ENCODE assay signal across 18 mouse cellular contexts in the genomic region with DNA sequence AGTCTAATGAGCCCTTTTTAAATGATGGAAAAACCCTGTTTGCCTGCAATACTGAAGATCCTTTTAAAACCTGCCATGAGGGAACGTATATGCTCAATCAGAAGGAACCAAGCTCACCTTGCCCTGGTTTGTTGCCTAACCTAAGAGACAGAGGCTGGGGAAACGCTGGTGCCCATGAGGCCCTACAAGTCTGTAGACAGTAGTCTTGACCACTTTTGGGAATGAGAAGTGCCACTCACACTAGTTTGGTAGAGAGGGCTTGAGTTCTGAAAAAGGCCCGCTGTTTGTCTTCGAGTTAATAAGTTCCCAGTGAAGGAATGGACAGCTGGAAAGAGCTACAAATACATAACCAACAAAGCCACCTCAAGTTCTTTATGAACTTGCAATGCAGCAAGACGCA.
DNase-seq lines count a peak whose midpoint lies in the region; ATAC-seq and TF ChIP-seq lines count a peak whose summit lies in the region.
"Had no signal": no experiment of that assay in that cellular context is flagged by ENCODE, and none has a peak within 500 bp of the region (broad histone marks: within the 10 kb centered on the region; RNA-seq: fewer than 3 reads in every experiment).

No protein-coding gene starts in this region.

- H3K4me3 ChIP-seq in forebrain, embryonic 12.5 days (replicated peaks) = no peak overlapping the region
- no peak overlapping the region for H3K4me3 ChIP-seq in forebrain, postnatal 0 days (ENCODE audit: low read depth, low read length)
- H3K4me3 ChIP-seq in lung, embryonic 15.5 days = no peak overlapping the region
- H3K4me3 ChIP-seq: embryonic facial prominence, embryonic 13.5 days; heart, adult 2 months; hindbrain, embryonic 15.5 days; liver, embryonic 15.5 days; megakaryocyte, embryonic 14.5 days had no signal

- no peak for ATAC-seq in forebrain, embryonic 12.5 days (ENCODE audit: low FRiP score)
- ATAC-seq in forebrain, postnatal 0 days = no peak
- ATAC-seq in lung, embryonic 15.5 days (ENCODE audit: borderline replicate concordance, extremely low read depth, low FRiP score, low TSS enrichment) = peak; percentile 64; the same call in 1 of the 2 replicates
- ATAC-seq: intestine, embryonic 16.5 days had no signal

- no peak for TF ChIP-seq CTCF in forebrain, postnatal 0 days (IDR thresholded peaks at IDR 0.05; ENCODE audit: low read depth)

- no peak overlapping the region for H3K4me2 ChIP-seq in forebrain, embryonic 12.5 days
- no peak overlapping the region for H3K4me2 ChIP-seq in forebrain, postnatal 0 days (ENCODE audit: low read depth)
- H3K4me2 ChIP-seq in lung, embryonic 15.5 days = no peak overlapping the region
- H3K4me2 ChIP-seq: embryonic facial prominence, embryonic 13.5 days; liver, embryonic 15.5 days had no signal

- H3K9ac ChIP-seq in forebrain, embryonic 12.5 days = no peak overlapping the region
- no peak overlapping the region for H3K9ac ChIP-seq in forebrain, postnatal 0 days
- H3K9ac ChIP-seq in lung, embryonic 15.5 days = no peak overlapping the region
- H3K9ac ChIP-seq: embryonic facial prominence, embryonic 13.5 days; hindbrain, embryonic 15.5 days; liver, embryonic 15.5 days had no signal

- no peak for DNase-seq in forebrain, postnatal 0 days
- peak; percentile 4 to 29 for DNase-seq in kidney, postnatal 4 days
- DNase-seq in kidney, postnatal 10 days = no peak
- peak; percentile 19 to 54 for DNase-seq in lung, postnatal 4 days
- no peak for DNase-seq in heart, postnatal 4 days
- DNase-seq in embryo, embryonic 9.5 days (ENCODE audit: extremely low spot score) = no peak
- DNase-seq: adrenal gland, adult 8-10 months; cerebellum, adult 9-11 months; gastrocnemius, postnatal 25 days; heart, adult 2 months; heart, postnatal 36 days had no signal

- peak overlapping the region; percentile 53; the same call in 1 of the 2 replicates for H3K27ac ChIP-seq in forebrain, embryonic 12.5 days
- H3K27ac ChIP-seq in forebrain, postnatal 0 days (ENCODE audit: low read depth, low read length) = no peak overlapping the region
- peak overlapping the region; percentile 41; the same call in 1 of the 2 replicates for H3K27ac ChIP-seq in lung, embryonic 15.5 days
- H3K27ac ChIP-seq: embryonic facial prominence, embryonic 13.5 days; heart, adult 2 months; hindbrain, embryonic 15.5 days; liver, embryonic 15.5 days had no signal

- no peaks in the 10 kb centered on the region for H3K27me3 ChIP-seq in forebrain, embryonic 12.5 days
- H3K27me3 ChIP-seq in forebrain, postnatal 0 days (ENCODE audit: insufficient read depth, low read length) = no peaks in the 10 kb centered on the region
- no peaks in the 10 kb centered on the region for H3K27me3 ChIP-seq in lung, embryonic 15.5 days
- H3K27me3 ChIP-seq: embryonic facial prominence, embryonic 13.5 days; hindbrain, embryonic 15.5 days; liver, embryonic 15.5 days; megakaryocyte, embryonic 14.5 days had no signal

- H3K36me3 ChIP-seq in forebrain, embryonic 12.5 days (replicated peaks) = no peaks in the 10 kb centered on the region
- no peaks in the 10 kb centered on the region for H3K36me3 ChIP-seq in forebrain, postnatal 0 days (ENCODE audit: insufficient read depth)
- no peaks in the 10 kb centered on the region for H3K36me3 ChIP-seq in lung, embryonic 15.5 days
- H3K36me3 ChIP-seq: embryonic facial prominence, embryonic 13.5 days; hindbrain, embryonic 15.5 days; liver, embryonic 15.5 days had no signal

- no peaks in the 10 kb centered on the region for H3K9me3 ChIP-seq in forebrain, embryonic 12.5 days
- H3K9me3 ChIP-seq in forebrain, postnatal 0 days (ENCODE audit: low read length) = no peaks in the 10 kb centered on the region
- H3K9me3 ChIP-seq in lung, embryonic 15.5 days = no peaks in the 10 kb centered on the region
- H3K9me3 ChIP-seq: embryonic facial prominence, embryonic 13.5 days; hindbrain, embryonic 15.5 days; liver, embryonic 15.5 days; megakaryocyte, embryonic 14.5 days had no signal

- 80% methylated on average over 5 of the region's 5 CpGs for WGBS in forebrain, embryonic 12.5 days
- WGBS in forebrain, postnatal 0 days = 59% methylated on average over 5 of the region's 5 CpGs
- 70% methylated on average over 5 of the region's 5 CpGs for WGBS in lung, embryonic 15.5 days

- H3K4me1 ChIP-seq in forebrain, embryonic 12.5 days = no peaks in the 10 kb centered on the region
- no peaks in the 10 kb centered on the region for H3K4me1 ChIP-seq in forebrain, postnatal 0 days (ENCODE audit: insufficient read depth)
- peaks cover 6% of the 10 kb centered on the region; the same call in 1 of the 2 replicates for H3K4me1 ChIP-seq in lung, embryonic 15.5 days
- H3K4me1 ChIP-seq: embryonic facial prominence, embryonic 13.5 days; hindbrain, embryonic 15.5 days; liver, embryonic 15.5 days; megakaryocyte, embryonic 14.5 days had no signal

Comparison
In these comparisons a context has a peak if more than half of its experiments do, and no peak if none do; other contexts are left out.
1. DNase-seq: peak in kidney, postnatal 4 days (2 of 2) and lung, postnatal 4 days (2 of 2); none in forebrain, postnatal 0 days (single experiment), kidney, postnatal 10 days (single experiment), heart, postnatal 4 days (single experiment) and embryo, embryonic 9.5 days (single experiment).